Mouse (Mus musculus) testis, adult 2 months (tissue): Measurements from ENCODE around the gene Zfp462. TPM values are rescaled to one million over a fixed set of nuclear protein-coding genes. Genes with fewer than 3 reads are reported as not detected.

Experiments used
- H3K27ac ChIP-seq: fragments of 200-500 bp; 2 replicates; pipeline ENCODE4 v1.5.1; 2012; ENCODE audit warnings: low read depth, low read length; ENCODE audit not compliant: control insufficient read depth, insufficient read depth
- H3K27me3 ChIP-seq: fragments of 200-500 bp; 2 replicates; pipeline ENCODE4 v1.6.1; 2012; ENCODE audit warnings: mild to moderate bottlenecking, low read length, moderate library complexity; ENCODE audit not compliant: control insufficient read depth, insufficient read depth
- H3K36me3 ChIP-seq: fragments of 200-500 bp; 2 replicates; pipeline ENCODE4 v1.6.1; 2012; ENCODE audit warnings: mild to moderate bottlenecking, low read length; ENCODE audit not compliant: control insufficient read depth, insufficient read depth
- H3K4me1 ChIP-seq: fragments of 200-500 bp; 2 replicates; pipeline ENCODE4 v1.6.1; 2012; ENCODE audit warnings: low read length; ENCODE audit not compliant: control insufficient read depth, insufficient read depth
- H3K4me3 ChIP-seq: fragments of 200-500 bp; 2 replicates; pipeline ENCODE4 v1.5.1; 2012; ENCODE audit warnings: low read depth, mild to moderate bottlenecking, low read length, moderate library complexity, mixed read lengths; ENCODE audit not compliant: control insufficient read depth
- CTCF ChIP-seq: fragments of 200-500 bp; IDR thresholded peaks from 2 replicates; pipeline ENCODE4 v1.5.1; 2012; ENCODE audit warnings: low read depth, mild to moderate bottlenecking, inconsistent platforms, low read length, moderate library complexity; ENCODE audit not compliant: control insufficient read depth, insufficient read depth, insufficient replicate concordance
- POLR2A ChIP-seq: fragments of 200-500 bp; IDR thresholded peaks from 2 replicates; pipeline ENCODE4 v1.6.1; 2012; ENCODE audit warnings: low read depth, mild to moderate bottlenecking, inconsistent platforms, low read length, moderate library complexity; ENCODE audit not compliant: control insufficient read depth
- polyA plus RNA-seq: library from polyadenylated mRNA; depleted of rRNA; stranded (reverse); fragments of >200 nt; gene quantifications from 2 replicates; pipeline ENCODE4 v1.2.3, GENCODE M21; 2012

The Zfp462 gene
- polyA plus RNA-seq, 1 experiment, result 5.7 TPM

GRCm38 (mm10) chr4:55101601-55102000, 156.8 kb downstream of the Zfp462 start:
- Histone ChIP-seq H3K4me1 (no peaks in the 10 kb centered on the region), H3K27ac (no peak overlapping the region), H3K4me3 (no peak overlapping the region), H3K36me3 (no peaks in the 10 kb centered on the region), H3K27me3 (no peaks in the 10 kb centered on the region)
- TF ChIP-seq POLR2A (no peak), CTCF (no peak)

DNA sequence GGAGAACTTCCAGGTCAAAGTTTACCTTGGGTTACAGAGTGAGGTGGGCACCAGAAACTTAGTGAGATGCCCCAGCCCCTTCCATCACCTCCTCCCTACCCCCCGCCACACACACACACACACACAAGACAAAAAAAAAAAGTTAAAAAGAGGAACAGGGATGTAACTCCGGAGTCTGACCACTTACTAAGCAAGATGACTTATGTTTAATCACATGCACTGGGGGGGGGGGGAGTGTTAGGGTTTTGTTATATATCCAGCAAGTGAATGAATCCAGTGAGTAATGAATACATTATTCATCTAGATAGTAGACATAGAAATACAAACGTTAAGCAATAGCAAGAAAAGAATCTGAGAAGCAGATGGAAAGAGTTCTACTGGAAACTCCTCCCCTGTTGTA, 157.5 kb downstream of the Zfp462 start:
- Histone ChIP-seq H3K4me3 (no peak overlapping the region), H3K27ac (no peak overlapping the region)
- TF ChIP-seq POLR2A (no peak), CTCF (no peak)

DNA sequence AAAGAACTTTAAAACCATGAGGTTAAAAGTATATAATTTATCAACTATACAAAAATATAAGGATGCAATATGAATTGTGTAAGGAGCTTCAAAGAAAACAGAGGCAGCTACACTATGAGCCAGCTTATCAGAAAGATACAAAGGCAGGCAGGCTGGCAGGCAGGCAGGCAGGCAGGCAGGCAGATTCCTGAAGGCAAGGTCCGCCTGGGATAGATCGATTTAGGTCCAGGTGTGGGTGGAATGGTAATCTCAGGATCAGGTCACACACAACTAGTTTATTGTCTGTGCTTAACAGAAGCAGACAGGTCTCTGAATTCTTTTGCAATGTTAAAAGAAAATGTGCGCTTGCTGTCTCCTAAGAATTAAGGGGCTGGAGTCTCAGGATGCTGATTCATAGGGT, 158.7 kb downstream of the Zfp462 start:
- no peak for TF ChIP-seq POLR2A
- Histone ChIP-seq H3K4me1 (no peaks in the 10 kb centered on the region), H3K36me3 (no peaks in the 10 kb centered on the region), H3K27ac (no peak overlapping the region), H3K27me3 (no peaks in the 10 kb centered on the region), H3K4me3 (no peak overlapping the region)

More for the DNA sequence above, 157.5 kb downstream of the Zfp462 start:
- H3K4me1 ChIP-seq, result no peaks in the 10 kb centered on the region
- H3K36me3 ChIP-seq, result no peaks in the 10 kb centered on the region
- H3K27me3 ChIP-seq, result no peaks in the 10 kb centered on the region

DNA sequence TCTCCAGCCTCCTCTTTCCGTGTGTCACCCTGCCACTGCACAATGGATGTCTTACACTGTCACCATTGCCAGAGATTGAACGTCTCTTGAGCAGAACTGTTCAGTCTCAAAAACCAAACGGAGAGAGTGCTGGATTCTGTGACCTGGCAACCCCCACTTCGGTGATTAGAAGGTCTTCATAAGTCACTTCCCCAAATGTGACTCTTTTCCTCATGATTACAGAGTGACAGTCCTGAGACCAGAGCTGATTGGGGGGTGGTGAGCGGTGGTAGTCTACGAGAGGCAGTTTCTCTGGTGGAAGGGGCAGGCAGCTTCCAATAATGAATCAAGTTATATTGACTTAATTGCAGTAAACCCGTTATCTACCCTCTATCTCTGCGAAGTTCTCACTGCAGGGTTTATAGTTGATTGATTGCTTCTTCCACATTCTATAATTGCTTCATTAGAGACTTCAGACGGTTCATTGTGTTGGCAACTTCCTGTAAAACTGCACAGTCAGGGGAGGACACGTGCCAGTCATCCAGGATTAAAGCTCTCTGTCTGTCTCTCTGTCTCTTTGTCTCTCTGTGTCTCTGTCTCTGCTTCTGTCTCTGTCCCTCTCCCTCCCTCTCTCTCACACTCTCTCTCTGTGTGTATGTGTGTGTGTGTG, 173.1 kb downstream of the Zfp462 start:
- Histone ChIP-seq H3K36me3 (no peaks in the 10 kb centered on the region), H3K4me1 (no peaks in the 10 kb centered on the region), H3K27ac (no peak overlapping the region), H3K4me3 (no peak overlapping the region), H3K27me3 (no peaks in the 10 kb centered on the region)
- no peak for TF ChIP-seq CTCF
- no peak for TF ChIP-seq POLR2A

DNA sequence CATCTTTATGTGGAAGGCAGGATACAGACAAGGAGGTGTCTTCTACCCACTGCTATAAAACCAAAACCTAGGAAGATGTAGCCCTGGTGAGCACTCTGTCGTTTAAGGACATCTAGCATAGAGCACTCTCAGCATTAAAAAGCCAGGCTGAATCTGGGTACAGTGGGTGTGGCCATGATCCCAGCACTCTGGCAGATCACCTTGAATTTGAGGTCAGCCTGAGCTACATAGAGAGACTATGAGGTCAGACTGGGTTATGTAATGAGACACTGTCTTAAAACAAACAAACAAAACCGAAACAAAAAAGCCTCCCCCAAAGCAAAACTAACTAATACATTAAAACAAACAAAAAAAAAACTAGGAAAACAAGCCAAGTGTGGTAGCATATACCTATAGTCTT, 176.3 kb downstream of the Zfp462 start:
- TF ChIP-seq POLR2A (no peak), CTCF (no peak)
- Histone ChIP-seq H3K36me3 (no peaks in the 10 kb centered on the region), H3K27ac (no peak overlapping the region), H3K27me3 (no peaks in the 10 kb centered on the region), H3K4me3 (no peak overlapping the region), H3K4me1 (no peaks in the 10 kb centered on the region)

GRCm38 (mm10) chr4:55121952-55122351, 177.1 kb downstream of the Zfp462 start:
- H3K27me3 ChIP-seq, result no peaks in the 10 kb centered on the region
- no peak for TF ChIP-seq CTCF
- TF ChIP-seq POLR2A, result no peak
- H3K27ac ChIP-seq, result no peak overlapping the region
- no peak overlapping the region for H3K4me3 ChIP-seq
- H3K36me3 ChIP-seq, result no peaks in the 10 kb centered on the region
- no peaks in the 10 kb centered on the region for H3K4me1 ChIP-seq

DNA sequence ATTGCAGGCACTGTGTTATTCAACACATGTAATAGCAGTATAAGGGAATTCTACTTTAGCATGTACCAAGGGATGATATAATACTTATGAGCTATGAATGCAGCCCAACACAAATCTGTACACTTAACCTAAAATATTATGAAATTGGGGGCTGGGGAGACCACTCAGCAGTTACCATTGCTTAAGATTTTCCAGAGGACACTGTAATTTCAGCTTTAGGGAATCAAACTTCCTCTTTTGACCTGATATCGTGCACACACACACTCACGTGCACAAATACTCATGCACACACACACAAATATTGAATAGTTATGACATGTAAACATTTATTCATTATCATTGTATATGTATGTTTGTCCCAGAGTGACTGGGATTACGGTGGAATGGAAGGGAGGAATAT, 179.3 kb downstream of the Zfp462 start:
- TF ChIP-seq POLR2A (no peak), CTCF (no peak)
- Histone ChIP-seq H3K4me1 (no peaks in the 10 kb centered on the region), H3K27me3 (no peaks in the 10 kb centered on the region), H3K36me3 (no peaks in the 10 kb centered on the region), H3K4me3 (no peak overlapping the region), H3K27ac (no peak overlapping the region)
